Mouse (Mus musculus) C2C12 (cell line): ENCODE data around the gene Plxna4.

Source experiments
- CEBPB ChIP-seq: IDR thresholded peaks from one replicate; pipeline ENCODE4 v1.6.1; 2011; ENCODE audit warnings: low read depth, mild to moderate bottlenecking, control low read depth, moderate library complexity
- CTCF ChIP-seq: IDR thresholded peaks from one replicate; pipeline ENCODE4 v1.5.1; 2011; ENCODE audit not compliant: control insufficient read depth, insufficient read depth, insufficient read length
- FOSL1 ChIP-seq: IDR thresholded peaks from one replicate; pipeline ENCODE4 v1.8.0; 2011; ENCODE audit warnings: mild to moderate bottlenecking, low read length; ENCODE audit not compliant: poor library complexity, insufficient read depth, severe bottlenecking
- MYOD1 ChIP-seq: IDR thresholded peaks from one replicate; pipeline ENCODE4 v1.6.1; 2011; ENCODE audit warnings: low read depth; ENCODE audit not compliant: control insufficient read depth, insufficient read length
- MYOG ChIP-seq: IDR thresholded peaks from one replicate; pipeline ENCODE4 v1.6.1; 2011; ENCODE audit not compliant: control insufficient read depth, insufficient read length; ENCODE audit errors: extremely low read depth
- USF1 ChIP-seq: IDR thresholded peaks from one replicate; pipeline ENCODE4 v1.6.1; 2011; ENCODE audit warnings: low read depth, mild to moderate bottlenecking, control low read depth, moderate library complexity

GRCm38 (mm10) chr6:32202664-32203192 is 385.3 kb downstream of the Plxna4 start:
- TF ChIP-seq CEBPB (no peak), CTCF (no peak), FOSL1 (no peak), USF1 (no peak), MYOG (no peak), MYOD1 (no peak)
